ENCODE assay signal across 8 mouse cellular contexts in genomic region chrX:99137143-99137870, GRCm38 (mm10). TPM values are rescaled to one million over a fixed set of nuclear protein-coding genes. Genes with fewer than 3 reads are reported as not detected.
DNase-seq lines count a peak whose midpoint lies in the region; ATAC-seq lines count a peak whose summit lies in the region.

No protein-coding gene starts in this region.

- DNase-seq in heart, postnatal 14 days = no peak
- DNase-seq in embryonic facial prominence, embryonic 10.5 days (ENCODE audit: low spot score) = no peak
- no peak for DNase-seq in intestine, embryonic 14.5 days (ENCODE audit: low spot score)
- no peak for DNase-seq in urinary bladder, postnatal 10 days (ENCODE audit: low spot score)
- DNase-seq in adrenal gland, postnatal 4 days (ENCODE audit: low spot score in 2 of 2) = no peak
- no peak for DNase-seq in thymus, postnatal 4 days

- intact Hi-C loops in heart, postnatal 14 days (cut with DNase I) = loop anchor here (2.0 to 10.0 kb wide), 4 partner anchors 61 to 297 kb away; no protein-coding TSS in a partner anchor

- peaks cover 35% of the 10 kb centered on the region for H3K4me1 ChIP-seq in heart, embryonic 13.5 days
- peaks cover 48% of the 10 kb centered on the region for H3K4me1 ChIP-seq in embryonic facial prominence, embryonic 10.5 days
- peaks cover 11% of the 10 kb centered on the region for H3K4me1 ChIP-seq in intestine, embryonic 14.5 days (replicated peaks; ENCODE audit: control insufficient read depth, insufficient read depth, low read length)
- peaks cover 33% of the 10 kb centered on the region for H3K4me1 ChIP-seq in midbrain, embryonic 15.5 days

- no peaks in the 10 kb centered on the region for H3K9me3 ChIP-seq in heart, embryonic 13.5 days
- H3K9me3 ChIP-seq in embryonic facial prominence, embryonic 10.5 days = peaks cover 5% of the 10 kb centered on the region; the same call in 1 of the 2 replicates
- H3K9me3 ChIP-seq in intestine, embryonic 14.5 days (ENCODE audit: control insufficient read depth, low read length) = no peaks in the 10 kb centered on the region
- no peaks in the 10 kb centered on the region for H3K9me3 ChIP-seq in midbrain, embryonic 15.5 days

- peak overlapping the region; percentile 73 for H3K4me2 ChIP-seq in heart, embryonic 13.5 days
- peak overlapping the region; percentile 52 for H3K4me2 ChIP-seq in intestine, embryonic 14.5 days (ENCODE audit: low read length)
- peak overlapping the region; percentile 69 for H3K4me2 ChIP-seq in midbrain, embryonic 15.5 days

- no peaks in the 10 kb centered on the region for H3K36me3 ChIP-seq in heart, embryonic 13.5 days
- no peaks in the 10 kb centered on the region; the same call in 1 of the 2 replicates for H3K36me3 ChIP-seq in embryonic facial prominence, embryonic 10.5 days (replicated peaks)
- H3K36me3 ChIP-seq in intestine, embryonic 14.5 days (ENCODE audit: control insufficient read depth, insufficient read depth, low read length) = no peaks in the 10 kb centered on the region
- H3K36me3 ChIP-seq in midbrain, embryonic 15.5 days (replicated peaks) = no peaks in the 10 kb centered on the region

- no peak; the same call in 1 of the 2 replicates for ATAC-seq in heart, embryonic 13.5 days (ENCODE audit: extremely low read depth, insufficient number of reproducible peaks, low FRiP score, low TSS enrichment)
- no peak for ATAC-seq in intestine, embryonic 14.5 days (replicated peaks; ENCODE audit: low FRiP score, low TSS enrichment, low read depth)
- no peak for ATAC-seq in midbrain, embryonic 15.5 days (replicated peaks)

- H3K27ac ChIP-seq in heart, embryonic 13.5 days (replicated peaks) = peak overlapping the region; percentile 83
- peak overlapping the region; percentile 90 for H3K27ac ChIP-seq in embryonic facial prominence, embryonic 10.5 days (replicated peaks)
- peak overlapping the region; percentile 80; the same call in 1 of the 2 replicates for H3K27ac ChIP-seq in intestine, embryonic 14.5 days (ENCODE audit: low read depth)
- H3K27ac ChIP-seq in midbrain, embryonic 15.5 days = peak overlapping the region; percentile 19; the same call in 1 of the 2 replicates

- peak overlapping the region; percentile 74 for H3K4me3 ChIP-seq in heart, embryonic 13.5 days
- peak overlapping the region; percentile 76 for H3K4me3 ChIP-seq in embryonic facial prominence, embryonic 10.5 days
- peak overlapping the region; percentile 61 for H3K4me3 ChIP-seq in intestine, embryonic 14.5 days (ENCODE audit: low read depth, low read length)
- peak overlapping the region; percentile 58 for H3K4me3 ChIP-seq in midbrain, embryonic 15.5 days

- H3K27me3 ChIP-seq in heart, embryonic 13.5 days (replicated peaks) = peaks cover 44% of the 10 kb centered on the region
- H3K27me3 ChIP-seq in embryonic facial prominence, embryonic 10.5 days (replicated peaks; ENCODE audit: low read depth, poor library complexity, severe bottlenecking) = peaks cover 98% of the 10 kb centered on the region
- no peaks in the 10 kb centered on the region for H3K27me3 ChIP-seq in intestine, embryonic 14.5 days (replicated peaks; ENCODE audit: control insufficient read depth, insufficient read depth, low read length)
- peaks cover 1% of the 10 kb centered on the region; the same call in 1 of the 2 replicates for H3K27me3 ChIP-seq in midbrain, embryonic 15.5 days (replicated peaks)

- peak overlapping the region; percentile 91 for H3K9ac ChIP-seq in heart, embryonic 13.5 days
- peak overlapping the region; percentile 78 for H3K9ac ChIP-seq in intestine, embryonic 14.5 days (ENCODE audit: low read length)
- peak overlapping the region; percentile 67 for H3K9ac ChIP-seq in midbrain, embryonic 15.5 days

- 13% methylated on average over 30 of the region's 31 CpGs for WGBS in heart, embryonic 13.5 days
- WGBS in embryonic facial prominence, embryonic 10.5 days = 18% methylated on average over 30 of the region's 31 CpGs
- 14% methylated on average over 30 of the region's 31 CpGs for WGBS in intestine, embryonic 14.5 days
- WGBS in midbrain, embryonic 15.5 days = 26% methylated on average over 27 of the region's 31 CpGs

RNA-seq across cellular contexts. Expression of gene Efnb1, which starts 1.4 kb away (rescaled TPM):
- 20.6 and 20.8 TPM in 2 replicates for polyA plus RNA-seq in heart, embryonic 13.5 days (2015; fragmentation: Nextera tagmentation; extraction: Ambion mirVana)
- total RNA-seq in heart, postnatal 14 days (2021) = 10 to 100 TPM; 24.7 to 31.0 TPM
- 30.2 and 33.8 TPM in 2 replicates for polyA plus RNA-seq in embryonic facial prominence, embryonic 10.5 days (2016; fragmentation: Nextera tagmentation; extraction: Ambion mirVana)
- 24.5 and 26.9 TPM in 2 replicates for polyA plus RNA-seq in intestine, embryonic 14.5 days (2014; fragmentation: Nextera tagmentation; extraction: Ambion mirVana)
- polyA plus RNA-seq in midbrain, embryonic 15.5 days (2015; fragmentation: Nextera tagmentation; extraction: Ambion mirVana) = 25.6 and 31.9 TPM in 2 replicates
- total RNA-seq in adrenal gland, postnatal 4 days (2021) = 100 to 1,000 TPM in 1 of 2 experiments, 10 to 100 TPM in 1; 92.4 to 101 TPM

Comparison
In these comparisons a context has a peak if more than half of its experiments do, and no peak if none do; other contexts are left out.
1. H3K27ac ChIP-seq: peak in every context shown above with its lines; median percentile 90 in embryonic facial prominence, embryonic 10.5 days; 83 in heart, embryonic 13.5 days; 80 in intestine, embryonic 14.5 days; 19 in midbrain, embryonic 15.5 days.